Mouse (Mus musculus): Measurements from ENCODE around the gene Exoc3. TPM values are rescaled to one million over a fixed set of nuclear protein-coding genes. Genes with fewer than 3 reads are reported as not detected.
A peak's percentile ranks its signal among the peaks of the same experiment; 100 is the strongest.

The Exoc3 gene
- polyA plus RNA-seq, 1 experiment from 2014 or later = 118 TPM

GRCm38 (mm10) chr13:74144120-74144884, 64.2 kb downstream of the Exoc3 start:
- Histone ChIP-seq H3K9ac (replicated peaks; ENCODE audit: low read depth, low read length) (no peak overlapping the region), H3K4me3 (replicated peaks; ENCODE audit: low read length) (no peak overlapping the region), H3K27me3 (replicated peaks; ENCODE audit: control insufficient read depth, insufficient read depth, low read length) (no peaks in the 10 kb centered on the region), H3K36me3 (ENCODE audit: control insufficient read depth, insufficient read depth) (no peaks in the 10 kb centered on the region), H3K4me2 (ENCODE audit: low read length) (no peak overlapping the region), H3K4me1 (replicated peaks; ENCODE audit: control insufficient read depth, insufficient read depth, low read length) (no peaks in the 10 kb centered on the region), H3K27ac (ENCODE audit: low read length) (no peak overlapping the region), H3K9me3 (ENCODE audit: control insufficient read depth, low read length) (no peaks in the 10 kb centered on the region)
- ATAC-seq = no peak
- 86% methylated on average over 7 of the region's 7 CpGs for WGBS

- Histone ChIP-seq H3K4me2 (ENCODE audit: low read length) (no peak overlapping the region), H3K4me3 (replicated peaks; ENCODE audit: low read length) (no peak overlapping the region), H3K9ac (replicated peaks; ENCODE audit: low read depth, low read length) (no peak overlapping the region), H3K27me3 (replicated peaks; ENCODE audit: control insufficient read depth, insufficient read depth, low read length) (no peaks in the 10 kb centered on the region), H3K27ac (ENCODE audit: low read length) (no peak overlapping the region), H3K4me1 (replicated peaks; ENCODE audit: control insufficient read depth, insufficient read depth, low read length) (no peaks in the 10 kb centered on the region), H3K9me3 (ENCODE audit: control insufficient read depth, low read length) (no peaks in the 10 kb centered on the region), H3K36me3 (ENCODE audit: control insufficient read depth, insufficient read depth) (no peaks in the 10 kb centered on the region)
- no peak for ATAC-seq
- WGBS = 78% methylated on average over 3 of the region's 3 CpGs
These were observed 65.2 kb downstream of the Exoc3 start for GRCm38 (mm10) chr13:74143282-74143681.

GRCm38 (mm10) chr13:74140793-74141192, 67.7 kb downstream of the Exoc3 start:
- ATAC-seq = no peak
- H3K36me3 ChIP-seq (ENCODE audit: control insufficient read depth, insufficient read depth) = no peaks in the 10 kb centered on the region
- 93% methylated on average over 6 of the region's 6 CpGs for WGBS
- H3K27me3 ChIP-seq (replicated peaks; ENCODE audit: control insufficient read depth, insufficient read depth, low read length) = no peaks in the 10 kb centered on the region
- no peak overlapping the region for H3K4me3 ChIP-seq (replicated peaks; ENCODE audit: low read length)
- no peaks in the 10 kb centered on the region for H3K9me3 ChIP-seq (ENCODE audit: control insufficient read depth, low read length)
- H3K9ac ChIP-seq (replicated peaks; ENCODE audit: low read depth, low read length) = no peak overlapping the region
- no peak overlapping the region for H3K27ac ChIP-seq (ENCODE audit: low read length)
- no peaks in the 10 kb centered on the region for H3K4me1 ChIP-seq (replicated peaks; ENCODE audit: control insufficient read depth, insufficient read depth, low read length)
- no peak overlapping the region for H3K4me2 ChIP-seq (ENCODE audit: low read length)

- 85% methylated on average over 7 of the region's 7 CpGs for WGBS
- Histone ChIP-seq H3K9me3 (ENCODE audit: control insufficient read depth, low read length) (no peaks in the 10 kb centered on the region), H3K9ac (replicated peaks; ENCODE audit: low read depth, low read length) (no peak overlapping the region), H3K4me3 (replicated peaks; ENCODE audit: low read length) (no peak overlapping the region), H3K4me2 (ENCODE audit: low read length) (no peak overlapping the region), H3K27me3 (replicated peaks; ENCODE audit: control insufficient read depth, insufficient read depth, low read length) (no peaks in the 10 kb centered on the region), H3K27ac (ENCODE audit: low read length) (no peak overlapping the region), H3K36me3 (ENCODE audit: control insufficient read depth, insufficient read depth) (no peaks in the 10 kb centered on the region), H3K4me1 (replicated peaks; ENCODE audit: control insufficient read depth, insufficient read depth, low read length) (no peaks in the 10 kb centered on the region)
- no peak for ATAC-seq
These were observed 69.5 kb downstream of the Exoc3 start for GRCm38 (mm10) chr13:74138906-74139647.

- Histone ChIP-seq H3K4me2 (ENCODE audit: low read length) (no peak overlapping the region), H3K9ac (replicated peaks; ENCODE audit: low read depth, low read length) (no peak overlapping the region), H3K27me3 (replicated peaks; ENCODE audit: control insufficient read depth, insufficient read depth, low read length) (no peaks in the 10 kb centered on the region), H3K9me3 (ENCODE audit: control insufficient read depth, low read length) (no peaks in the 10 kb centered on the region), H3K36me3 (ENCODE audit: control insufficient read depth, insufficient read depth) (no peaks in the 10 kb centered on the region), H3K4me1 (replicated peaks; ENCODE audit: control insufficient read depth, insufficient read depth, low read length) (no peaks in the 10 kb centered on the region), H3K4me3 (replicated peaks; ENCODE audit: low read length) (no peak overlapping the region), H3K27ac (ENCODE audit: low read length) (no peak overlapping the region)
- 91% methylated on average over 6 of the region's 6 CpGs for WGBS
- no peak for ATAC-seq
These were observed 78.6 kb downstream of the Exoc3 start for GRCm38 (mm10) chr13:74129909-74130308.

- no peaks in the 10 kb centered on the region for H3K9me3 ChIP-seq (ENCODE audit: control insufficient read depth, low read length)
- no peak overlapping the region for H3K27ac ChIP-seq (ENCODE audit: low read length)
- H3K4me1 ChIP-seq (replicated peaks; ENCODE audit: control insufficient read depth, insufficient read depth, low read length) = no peaks in the 10 kb centered on the region
- WGBS = 67% methylated on average over 7 of the region's 7 CpGs
- peaks cover 7% of the 10 kb centered on the region for H3K27me3 ChIP-seq (replicated peaks; ENCODE audit: control insufficient read depth, insufficient read depth, low read length)
- H3K9ac ChIP-seq (replicated peaks; ENCODE audit: low read depth, low read length) = no peak overlapping the region
- no peak for ATAC-seq
- H3K4me2 ChIP-seq (ENCODE audit: low read length) = no peak overlapping the region
- no peak overlapping the region for H3K4me3 ChIP-seq (replicated peaks; ENCODE audit: low read length)
- no peaks in the 10 kb centered on the region for H3K36me3 ChIP-seq (ENCODE audit: control insufficient read depth, insufficient read depth)
These were observed 81.0 kb downstream of the Exoc3 start for GRCm38 (mm10) chr13:74127571-74127970.

- peaks cover 34% of the 10 kb centered on the region for H3K27me3 ChIP-seq (replicated peaks; ENCODE audit: control insufficient read depth, insufficient read depth, low read length)
- WGBS = 63% methylated on average over 3 of the region's 3 CpGs
- H3K9me3 ChIP-seq (ENCODE audit: control insufficient read depth, low read length) = no peaks in the 10 kb centered on the region
- ATAC-seq = no peak
- no peak overlapping the region for H3K4me2 ChIP-seq (ENCODE audit: low read length)
- H3K4me1 ChIP-seq (replicated peaks; ENCODE audit: control insufficient read depth, insufficient read depth, low read length) = peaks cover 7% of the 10 kb centered on the region; the same call in 1 of the 2 replicates
- H3K4me3 ChIP-seq (replicated peaks; ENCODE audit: low read length) = no peak overlapping the region
- no peaks in the 10 kb centered on the region for H3K36me3 ChIP-seq (ENCODE audit: control insufficient read depth, insufficient read depth)
- H3K27ac ChIP-seq (ENCODE audit: low read length) = no peak overlapping the region
- H3K9ac ChIP-seq (replicated peaks; ENCODE audit: low read depth, low read length) = no peak overlapping the region
These were observed 85.9 kb downstream of the Exoc3 start for GRCm38 (mm10) chr13:74122632-74123031.

- 29% methylated on average over 14 of the region's 14 CpGs for WGBS
- no peak overlapping the region for H3K4me2 ChIP-seq (ENCODE audit: low read length)
- peaks cover 34% of the 10 kb centered on the region for H3K27me3 ChIP-seq (replicated peaks; ENCODE audit: control insufficient read depth, insufficient read depth, low read length)
- no peak overlapping the region for H3K27ac ChIP-seq (ENCODE audit: low read length)
- no peaks in the 10 kb centered on the region for H3K9me3 ChIP-seq (ENCODE audit: control insufficient read depth, low read length)
- peaks cover 7% of the 10 kb centered on the region; the same call in 1 of the 2 replicates for H3K4me1 ChIP-seq (replicated peaks; ENCODE audit: control insufficient read depth, insufficient read depth, low read length)
- no peaks in the 10 kb centered on the region for H3K36me3 ChIP-seq (ENCODE audit: control insufficient read depth, insufficient read depth)
- no peak overlapping the region for H3K4me3 ChIP-seq (replicated peaks; ENCODE audit: low read length)
- H3K9ac ChIP-seq (replicated peaks; ENCODE audit: low read depth, low read length) = no peak overlapping the region
- no peak for ATAC-seq
These were observed 86.7 kb downstream of the Exoc3 start for GRCm38 (mm10) chr13:74121795-74122330.

GRCm38 (mm10) chr13:74121141-74121602, 87.4 kb downstream of the Exoc3 start, which contains the start of gene Slc9a3:
Gene Slc9a3 (plus strand): TSS chr13:74121457.
- Histone ChIP-seq H3K27ac (ENCODE audit: low read length) (no peak within 1 kb of the TSS), H3K9ac (replicated peaks; ENCODE audit: low read depth, low read length) (peak within 1 kb of the TSS; percentile 45; the same call in 1 of the 2 replicates), H3K4me3 (replicated peaks; ENCODE audit: low read length) (peak within 1 kb of the TSS; percentile 38), H3K9me3 (ENCODE audit: control insufficient read depth, low read length) (no peaks in the 10 kb centered on the region), H3K36me3 (ENCODE audit: control insufficient read depth, insufficient read depth) (no peaks in the 10 kb centered on the region), H3K4me2 (ENCODE audit: low read length) (peak within 1 kb of the TSS; percentile 54), H3K4me1 (replicated peaks; ENCODE audit: control insufficient read depth, insufficient read depth, low read length) (peaks cover 7% of the 10 kb centered on the region; the same call in 1 of the 2 replicates), H3K27me3 (replicated peaks; ENCODE audit: control insufficient read depth, insufficient read depth, low read length) (peaks cover 34% of the 10 kb centered on the region)
- ATAC-seq = no peak
- under 1% methylated on average over 35 of the region's 35 CpGs for WGBS

All from forebrain, embryonic 16.5 days (tissue).